Mouse (Mus musculus) left cerebral cortex, adult 9 months (tissue): ENCODE data around the gene Add2.
A peak's percentile ranks its signal among the peaks of the same experiment; 100 is the strongest.
"Not testable (repeated sequence)": the region's sequence is repeated elsewhere in the genome, so short reads cannot be mapped to it uniquely, and the experiment has no call there.

Source experiments
- DNase-seq, 2 experiments: peaks; one replicate each; pipeline ENCODE4 v3.0.0; 2022; ENCODE audit warnings: low spot score in 2 of 2

Gene Add2

GRCm38 (mm10) chr6:86028601-86029322 is at the start of gene Add2:
Gene Add2 (plus strand): TSS chr6:86028681.
- DNase-seq: peak in 1 of 2 experiments; percentile 64

DNA sequence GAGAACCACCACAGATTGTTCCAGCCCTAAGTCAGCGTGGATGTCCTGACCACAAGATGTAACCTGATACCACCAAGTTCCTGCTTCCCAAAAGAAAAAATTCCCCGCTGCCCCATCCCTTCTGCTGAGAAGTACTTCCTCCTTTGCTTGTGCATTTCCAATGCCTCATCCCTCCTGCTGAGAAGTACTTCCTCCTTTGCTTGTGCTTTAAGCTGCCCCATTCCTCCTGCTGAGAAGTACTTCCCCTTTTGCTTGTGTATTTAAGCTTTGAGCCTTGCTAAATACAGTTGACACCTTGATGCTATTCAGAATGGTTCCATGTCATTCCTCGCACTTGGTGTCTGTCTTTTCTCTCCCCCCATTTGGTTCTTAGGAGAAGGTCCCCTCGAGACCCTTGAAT is 49.7 kb upstream of the Add2 start:
- DNase-seq: not testable (repeated sequence)

GRCm38 (mm10) chr6:85984351-85984750 is 44.1 kb upstream of the Add2 start:
- no peak for DNase-seq

DNA sequence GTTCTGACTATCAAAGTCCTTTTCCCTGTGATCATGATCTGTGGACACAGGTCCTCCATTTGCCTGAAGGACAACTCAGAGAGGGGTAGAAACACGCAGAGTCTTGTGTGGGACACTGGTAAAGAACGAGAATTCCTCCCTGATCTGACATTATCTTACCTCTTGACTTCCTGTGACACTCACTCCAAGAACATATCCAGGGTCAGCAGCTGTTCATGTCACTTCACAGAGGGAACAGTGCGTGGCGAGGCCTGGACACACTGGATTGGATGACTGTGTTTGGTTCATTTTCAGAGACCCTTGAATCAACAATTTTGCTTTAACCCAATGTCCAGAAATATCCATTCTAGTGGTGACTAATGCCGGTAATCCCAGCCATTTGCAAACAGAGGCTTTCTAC is 38.9 kb upstream of the Add2 start:
- DNase-seq: not testable (repeated sequence)

GRCm38 (mm10) chr6:85990774-85991173 is 37.7 kb upstream of the Add2 start:
- DNase-seq: not testable (repeated sequence)

DNA sequence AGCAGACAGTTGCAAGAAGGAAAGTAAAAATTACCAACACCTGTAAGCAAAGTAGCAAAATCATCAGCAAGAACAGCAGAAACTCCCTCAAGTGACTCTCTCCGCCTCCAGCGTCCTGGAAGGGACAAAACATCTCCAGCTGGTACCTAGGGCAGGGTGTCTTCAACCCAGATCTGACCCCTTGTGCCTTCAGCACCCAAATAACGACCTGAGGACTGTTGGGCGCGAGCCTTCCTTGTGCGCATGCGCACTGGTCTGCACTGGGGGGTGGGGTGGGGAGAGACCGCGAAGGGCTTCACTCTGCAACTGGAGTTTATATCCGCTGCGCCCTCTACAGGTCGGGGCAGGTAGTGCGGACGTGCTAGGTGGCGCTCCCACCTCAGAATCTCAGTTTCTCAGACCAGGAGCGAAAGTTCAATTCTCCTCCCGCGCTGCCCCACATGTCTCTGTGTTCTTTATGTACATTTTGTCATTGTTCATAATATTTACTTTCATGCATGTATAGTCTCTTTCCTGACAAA is 25.0 kb upstream of the Add2 start:
- DNase-seq: no peak

DNA sequence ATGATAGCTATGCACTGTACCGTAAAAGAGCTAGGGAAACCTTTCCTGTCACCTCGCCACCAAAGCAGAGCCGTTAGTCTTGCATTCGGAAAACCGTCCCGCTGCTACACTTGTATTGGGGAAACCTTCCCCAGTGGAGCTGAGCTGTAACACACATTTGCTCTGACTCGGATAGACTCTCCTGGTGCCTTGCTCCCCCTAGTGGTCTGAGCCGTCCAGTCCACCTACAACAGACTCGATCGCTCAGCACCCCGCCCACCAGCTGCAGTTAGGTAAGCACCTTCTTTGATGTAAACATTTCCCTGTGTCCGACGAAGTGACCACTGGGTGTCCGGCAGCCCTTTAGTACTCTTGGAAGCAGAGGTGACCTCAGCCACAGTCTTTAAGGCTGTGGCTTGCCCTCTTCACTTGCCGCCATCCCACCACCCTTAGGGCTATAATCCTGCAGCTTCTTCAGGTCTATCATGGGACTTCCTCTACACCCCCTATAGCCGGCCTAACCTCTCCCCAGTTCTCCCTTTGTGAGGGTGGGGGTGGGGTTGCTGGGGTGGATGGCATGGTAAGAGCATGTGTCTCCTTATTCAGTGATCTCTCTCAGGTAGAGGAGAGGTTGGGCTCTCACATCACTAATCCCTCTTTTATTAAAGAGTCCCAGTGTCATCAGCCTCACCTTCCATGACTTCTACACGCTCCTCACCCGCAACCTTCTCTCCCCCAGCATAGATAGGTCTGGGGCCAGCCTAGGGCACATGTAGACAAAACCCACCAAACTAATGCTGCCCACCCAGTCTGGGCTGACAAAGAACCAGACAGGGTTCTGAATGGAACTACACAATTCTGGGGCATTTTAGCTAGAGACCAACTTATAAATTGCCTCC is 24.0 kb upstream of the Add2 start:
- peak; percentile 20 to 83 for DNase-seq

DNA sequence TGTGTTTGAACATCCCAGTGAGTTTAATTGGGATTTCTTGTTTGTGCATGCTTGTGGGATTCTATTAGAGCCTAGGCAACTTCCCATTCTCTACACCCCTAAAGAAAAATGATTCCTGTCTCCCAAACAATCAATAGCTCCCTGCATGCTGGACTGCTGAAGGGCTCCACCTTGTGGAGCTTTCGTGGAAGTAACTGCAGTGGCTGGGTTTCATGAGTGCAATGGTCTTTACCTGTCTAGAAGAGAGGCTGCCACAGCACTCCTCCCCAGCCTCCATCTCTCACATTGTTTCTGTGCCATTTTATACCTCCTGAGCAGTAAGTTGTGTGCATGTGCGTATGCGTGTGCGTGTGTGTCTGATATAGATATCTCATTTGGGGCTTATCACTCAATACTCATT is 18.5 kb upstream of the Add2 start:
- peak in 1 of 2 experiments; percentile 70 for DNase-seq

DNA sequence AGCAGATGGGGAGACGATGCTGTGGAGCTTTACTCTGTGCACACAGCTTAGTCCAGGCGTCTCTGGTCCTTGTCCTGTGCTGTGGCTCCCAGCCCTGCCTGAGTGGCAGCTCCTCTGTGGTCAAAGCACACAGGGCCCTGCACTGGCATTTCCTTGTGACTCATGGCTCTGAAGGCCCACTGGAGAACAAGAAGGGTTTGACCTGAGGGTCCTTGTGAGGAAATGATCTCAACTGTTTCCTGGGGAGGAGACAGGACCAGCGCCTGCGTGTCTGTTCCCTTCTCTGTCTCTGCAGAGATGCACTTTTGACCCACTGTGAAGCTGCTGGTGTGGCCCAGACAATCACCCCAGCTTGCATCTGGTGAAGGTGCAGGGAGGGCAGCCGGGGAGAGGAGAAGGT is 13.7 kb upstream of the Add2 start:
- not testable (repeated sequence) for DNase-seq

DNA sequence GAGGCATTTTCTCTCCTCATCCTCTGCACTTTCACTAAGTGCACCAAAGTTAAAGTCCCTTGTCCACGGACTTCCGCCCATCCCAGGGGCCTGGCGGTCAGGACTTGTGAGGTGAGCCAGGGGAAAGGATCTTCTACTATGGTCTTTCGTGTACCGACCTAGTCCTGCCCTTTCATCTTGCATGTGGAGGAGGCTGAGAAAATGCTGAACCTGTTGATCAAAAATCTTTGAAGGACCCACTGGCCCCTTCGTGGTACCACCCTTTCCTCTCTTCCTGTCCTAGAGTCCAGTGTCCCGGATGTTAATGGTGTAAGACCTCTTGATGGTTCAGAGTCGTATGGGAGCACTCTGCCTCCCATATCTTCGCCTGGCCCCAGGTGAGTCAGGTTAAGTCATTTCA is 12.6 kb upstream of the Add2 start, which contains the start of gene Figla:
Gene Figla (plus strand): TSS at position 301 of the 400 bp plus-strand sequence.
- no peak for DNase-seq

DNA sequence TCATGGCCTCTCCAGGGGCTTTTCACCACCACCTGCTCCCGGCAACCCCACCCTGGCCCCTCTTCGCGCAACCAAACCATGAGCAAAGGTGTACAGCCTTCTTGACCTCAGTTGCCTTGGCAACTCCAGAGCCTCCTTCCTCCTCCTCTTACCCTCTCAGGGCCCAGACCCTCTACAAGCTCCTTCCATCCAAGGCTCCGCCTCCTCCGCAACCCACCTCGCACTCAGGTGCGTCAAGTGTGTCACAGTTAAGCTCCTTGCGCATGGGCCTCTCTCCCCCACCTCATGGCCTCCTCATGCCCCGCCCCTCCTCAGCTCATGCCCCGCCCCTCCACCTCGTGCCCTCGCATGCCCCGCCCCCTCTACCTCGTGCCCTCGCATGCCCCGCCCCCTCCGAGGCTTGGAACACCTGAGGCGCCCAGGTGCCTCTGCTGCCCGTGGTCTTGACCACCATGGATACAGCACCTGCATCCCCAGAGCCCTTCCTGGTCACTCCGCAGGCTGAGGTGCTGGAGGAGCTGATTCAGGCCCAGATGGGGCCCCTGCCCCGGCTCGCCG is 11.6 kb upstream of the Add2 start:
- no peak for DNase-seq

- DNase-seq: no peak
These were observed 8.9 kb upstream of the Add2 start for GRCm38 (mm10) chr6:86019415-86020237.

DNA sequence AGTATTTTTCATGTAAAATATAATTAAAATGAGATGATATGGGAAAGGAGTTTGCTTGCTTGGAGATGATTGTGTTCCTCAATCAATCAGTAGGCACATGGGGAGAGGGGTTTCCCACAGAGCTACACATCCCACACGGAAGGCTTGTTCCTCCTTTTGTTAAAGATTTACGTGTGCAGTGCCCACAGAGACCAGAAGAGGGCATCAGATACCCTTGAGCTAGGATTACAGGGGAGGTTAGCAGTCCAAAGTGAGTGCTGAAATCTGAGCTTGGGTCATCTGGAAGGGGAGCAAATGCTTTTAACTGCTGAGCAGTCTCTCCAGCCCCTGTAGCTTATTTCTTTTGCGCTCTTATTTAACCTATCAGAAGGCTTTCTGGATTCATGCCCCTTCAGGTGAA is 7.5 kb upstream of the Add2 start:
- peak in 1 of 2 experiments; percentile 34 for DNase-seq

DNA sequence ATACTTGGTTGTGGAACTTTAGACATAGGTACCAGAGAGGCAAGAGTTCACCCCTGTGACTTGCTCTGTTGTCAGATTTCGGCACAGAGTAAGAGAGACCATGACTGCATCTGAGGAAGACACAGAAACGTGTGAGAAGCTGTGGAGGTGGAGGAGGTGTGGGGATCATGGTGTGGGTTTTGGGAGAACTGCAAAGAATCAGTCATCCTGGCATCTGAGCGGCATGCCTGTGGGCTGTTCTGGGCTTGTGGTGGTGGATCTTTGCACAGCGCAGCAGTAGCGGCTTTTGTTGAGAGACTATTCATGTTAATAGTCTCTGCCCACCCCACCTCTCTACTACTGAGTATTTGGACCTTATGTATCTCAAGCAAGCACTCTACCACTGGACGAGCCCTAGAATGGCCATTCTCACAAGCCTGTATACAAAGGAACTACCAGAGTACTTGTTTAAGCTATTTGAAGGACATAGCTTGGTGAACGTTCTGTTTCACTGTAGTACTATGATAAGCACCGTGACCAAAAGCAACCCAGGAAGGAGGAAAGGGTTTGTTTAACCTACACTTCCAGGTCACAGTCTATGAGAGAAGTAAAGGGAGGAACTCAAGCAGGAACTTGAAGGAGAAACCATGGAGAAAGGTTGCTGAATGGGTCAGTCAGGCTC is 1.7 kb upstream of the Add2 start:
- DNase-seq: no peak

GRCm38 (mm10) chr6:86028150-86028549 is 331 bp upstream of the Add2 start:
- DNase-seq: no peak

- no peak for DNase-seq
These were observed 837 bp downstream of the Add2 start for GRCm38 (mm10) chr6:86029323-86029713.

GRCm38 (mm10) chr6:86031527-86031926 is 3.0 kb downstream of the Add2 start:
- DNase-seq: no peak

DNA sequence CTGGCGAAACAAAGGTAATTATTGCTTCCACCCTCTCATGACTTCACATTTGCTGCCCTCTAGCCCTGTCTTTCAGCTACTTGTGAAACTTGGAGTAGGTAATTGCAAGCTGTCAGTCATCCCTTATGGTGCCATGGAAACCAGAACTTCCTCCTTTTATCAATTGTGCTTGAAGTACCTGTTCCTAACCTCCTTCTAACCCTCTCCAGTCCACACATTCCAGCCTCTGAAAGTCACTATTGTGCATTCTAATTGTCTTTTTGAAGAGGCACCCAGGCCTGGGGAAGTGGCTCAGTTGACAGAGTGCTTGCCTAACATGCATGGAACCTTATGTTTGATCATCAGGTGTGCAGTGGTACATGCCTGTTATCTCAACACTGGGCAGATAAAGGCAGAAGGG is 5.2 kb downstream of the Add2 start:
- DNase-seq: no peak

DNA sequence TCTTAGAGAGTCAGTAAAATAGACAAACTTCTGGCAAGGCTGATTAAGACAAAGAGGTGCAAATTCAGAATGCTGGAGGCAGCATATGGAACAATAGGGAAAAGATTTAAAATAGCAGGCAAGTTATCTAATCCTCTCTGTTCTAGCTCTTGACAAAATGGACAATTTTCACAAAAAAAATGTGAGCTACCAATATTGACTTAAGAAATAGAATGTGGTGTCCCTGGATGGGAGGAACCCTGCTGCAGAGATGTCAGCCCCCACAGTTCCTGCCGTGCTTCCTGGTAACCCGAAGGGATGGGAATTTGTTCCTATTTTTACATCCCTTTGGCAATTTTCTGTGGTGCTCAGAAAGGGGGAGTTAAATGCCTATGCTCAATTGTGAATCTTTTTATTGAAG is 10.4 kb downstream of the Add2 start:
- DNase-seq: no peak

DNA sequence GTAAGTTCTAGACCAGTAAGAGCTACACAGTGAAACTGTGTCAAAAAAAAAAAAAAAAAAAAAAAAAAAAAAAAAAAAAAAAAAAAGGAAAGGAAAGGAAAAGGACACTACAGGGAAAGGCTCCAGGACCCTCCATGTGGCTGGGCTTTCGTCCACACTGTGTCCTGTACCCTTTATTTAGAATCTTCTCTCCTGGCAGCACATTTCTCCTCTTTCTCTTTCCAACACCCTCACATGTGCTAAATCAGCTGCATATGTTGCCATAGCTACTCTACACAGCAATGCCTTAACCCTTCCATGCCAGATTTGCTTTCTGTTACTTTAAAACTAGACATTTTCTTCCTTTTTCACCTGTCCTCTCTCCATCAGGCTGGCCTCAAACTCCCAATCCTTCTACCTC is 11.7 kb downstream of the Add2 start:
- DNase-seq: no peak

- no peak for DNase-seq
These were observed 19.0 kb downstream of the Add2 start for GRCm38 (mm10) chr6:86047510-86047909.
